Mouse (Mus musculus): ENCODE data around the gene Gpr137. TPM values are rescaled to one million over a fixed set of nuclear protein-coding genes. Genes with fewer than 3 reads are reported as not detected.
A peak's percentile ranks its signal among the peaks of the same experiment; 100 is the strongest.

Gpr137 gene
- total RNA-seq, 2 experiments from 2014 or later, result 100.0 to 105 TPM

DNA sequence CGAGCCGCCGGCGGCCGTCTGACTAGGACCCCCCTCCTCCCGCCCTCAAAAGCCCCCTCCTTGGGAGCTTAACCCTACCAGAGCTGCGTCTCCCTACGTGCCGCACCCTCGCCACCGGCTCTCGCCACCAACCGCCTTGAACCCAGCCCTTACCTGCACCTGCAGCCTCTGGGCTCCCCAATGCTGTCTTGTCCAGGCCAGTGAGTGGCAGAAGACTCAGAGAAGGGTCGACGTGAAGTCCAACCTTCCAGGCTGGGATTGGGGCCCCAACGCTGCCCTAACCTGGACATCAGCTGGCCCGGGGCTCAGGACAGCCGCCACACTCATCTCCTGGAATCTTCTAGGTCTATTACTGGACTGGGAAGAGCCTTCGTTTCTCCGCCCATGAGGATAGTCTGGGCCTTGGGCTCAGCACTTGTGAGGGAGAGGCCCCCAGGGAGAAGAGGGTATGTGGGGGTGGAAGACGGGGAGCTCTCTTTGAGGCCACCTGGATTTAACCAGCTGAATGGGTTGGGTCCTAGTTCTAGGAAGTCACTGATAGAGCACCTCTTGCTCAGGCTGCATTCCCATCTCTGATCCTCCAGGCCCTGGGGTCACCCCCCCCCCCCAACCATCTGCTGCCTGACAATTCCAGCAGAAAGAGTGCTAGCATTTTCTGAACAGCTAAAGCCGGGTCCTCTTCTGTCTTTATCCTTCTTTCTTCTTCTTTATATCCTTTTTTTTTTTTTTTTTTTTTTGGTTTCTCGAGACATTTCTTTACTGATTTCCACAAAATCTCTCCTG, 7.9 kb downstream of the Gpr137 start, which contains the start of gene Kcnk4:
Kcnk4 (minus strand) TSS at position 321 of the 783 bp plus-strand sequence.
- peak within 1 kb of the TSS; percentile 85 for H3K27ac ChIP-seq

DNA sequence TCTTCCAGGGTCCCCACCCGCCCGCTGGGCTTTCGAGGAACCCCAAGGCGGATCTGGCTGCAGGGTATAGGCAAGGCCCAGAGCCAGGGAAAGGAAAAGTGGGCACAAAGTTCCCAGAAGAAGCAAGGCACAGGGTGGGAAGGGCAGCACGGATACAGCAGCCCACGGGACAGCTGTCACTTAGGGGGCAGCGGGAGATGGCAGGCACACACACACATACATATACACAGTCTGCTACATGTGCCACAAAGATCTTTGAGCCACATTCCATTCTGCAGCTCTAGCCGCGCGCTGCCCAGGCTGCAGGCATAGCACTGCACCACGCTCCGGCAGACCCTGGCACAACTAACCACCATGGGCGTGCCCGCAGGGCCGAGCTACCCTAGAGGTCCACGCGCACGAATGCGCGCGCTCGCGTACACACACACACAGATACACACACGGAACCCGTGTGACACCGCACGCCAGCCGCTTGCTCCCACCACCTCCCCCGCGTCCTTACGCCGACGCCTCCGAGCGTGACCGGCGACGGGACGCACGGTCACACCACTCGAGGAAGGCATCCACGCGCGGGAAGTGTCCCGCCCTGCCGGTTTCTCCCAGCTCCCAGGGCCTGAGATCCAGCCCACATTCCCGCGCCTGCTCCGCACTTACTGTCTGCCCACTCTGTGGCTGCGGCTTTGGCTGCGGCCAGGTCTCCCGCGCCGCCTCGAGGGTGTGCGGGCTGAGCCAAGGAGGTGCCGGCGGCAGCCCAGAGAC, 8.7 kb downstream of the Gpr137 start:
- no peak for TF ChIP-seq CTCF (conservative IDR thresholded peaks at IDR 0.05)
- no peak for DNase-seq (ENCODE audit: low spot score in 2 of 2)
- peak overlapping the region; percentile 85 for H3K27ac ChIP-seq

More for the DNA sequence above, 7.9 kb downstream of the Gpr137 start, which contains the start of gene Kcnk4:
- DNase-seq (ENCODE audit: low spot score in 2 of 2), result no peak
- TF ChIP-seq CTCF (conservative IDR thresholded peaks at IDR 0.05), result no peak
- peak within 1 kb of the TSS; percentile 64 for H3K4me3 ChIP-seq

DNA sequence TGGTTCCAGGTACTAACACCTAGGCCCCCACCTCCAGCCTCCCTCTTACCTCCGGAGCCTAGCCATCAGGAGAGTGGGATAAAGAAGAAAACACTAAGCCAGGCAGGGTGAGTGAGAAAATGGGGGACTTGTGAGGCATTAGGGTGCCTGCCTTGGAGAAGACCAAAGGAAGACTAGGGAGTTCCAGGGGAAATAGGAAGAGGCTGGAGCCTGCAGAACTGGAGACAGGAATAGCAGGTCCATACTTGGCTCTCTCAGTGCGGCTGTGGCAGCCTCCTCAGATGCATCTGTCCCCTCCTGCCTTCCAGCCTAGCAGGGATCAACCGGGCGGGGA, 9.2 kb downstream of the Gpr137 start:
- no peak for TF ChIP-seq CTCF (conservative IDR thresholded peaks at IDR 0.05)
- peak overlapping the region; percentile 85 for H3K27ac ChIP-seq
- H3K4me3 ChIP-seq, result peak overlapping the region; percentile 64
- no peak for DNase-seq (ENCODE audit: low spot score in 2 of 2)

More for the DNA sequence above, 8.7 kb downstream of the Gpr137 start:
- peak overlapping the region; percentile 64 for H3K4me3 ChIP-seq

DNA sequence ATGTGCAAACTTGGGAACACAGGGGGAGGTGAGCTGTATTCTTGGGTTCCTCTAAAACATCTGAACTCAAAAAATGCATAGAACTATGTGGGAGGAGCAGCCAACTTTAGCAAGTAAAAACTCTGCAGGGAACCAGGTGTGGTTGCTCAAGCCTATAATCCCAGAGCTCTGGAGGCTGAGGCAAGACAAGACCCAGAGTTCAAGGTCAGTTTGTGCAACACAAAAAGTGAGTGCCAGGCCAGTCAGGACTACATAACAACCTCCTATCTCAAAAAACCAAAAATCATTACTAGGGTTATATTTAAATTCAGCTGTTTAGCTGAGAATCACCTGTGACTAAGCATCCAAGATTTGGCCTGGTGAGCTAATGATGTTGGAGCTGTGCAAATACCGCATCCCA, 10.3 kb downstream of the Gpr137 start:
- no peak overlapping the region for H3K27ac ChIP-seq
- TF ChIP-seq CTCF (conservative IDR thresholded peaks at IDR 0.05), result no peak
- no peak for DNase-seq (ENCODE audit: low spot score in 2 of 2)
- H3K4me3 ChIP-seq, result no peak overlapping the region

DNA sequence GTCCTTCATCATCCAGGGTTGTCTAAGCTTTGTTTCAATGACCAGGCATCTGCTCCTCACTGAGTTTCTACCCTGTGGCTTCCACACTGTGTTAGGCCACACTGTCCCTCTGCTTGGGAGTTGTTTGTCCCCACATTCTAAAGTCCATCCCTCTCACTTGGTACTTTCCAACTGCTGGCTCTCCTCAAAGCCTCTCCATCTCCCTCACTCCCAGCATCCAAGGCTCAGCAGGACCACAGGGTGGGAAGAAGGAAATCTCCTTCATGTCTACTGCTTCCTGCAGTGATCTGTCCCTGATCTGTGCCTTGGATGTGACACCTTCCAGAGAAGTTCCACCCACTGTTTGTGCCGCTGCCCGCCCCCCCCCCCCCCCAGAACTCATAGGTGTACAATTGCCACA, 11.3 kb downstream of the Gpr137 start:
- TF ChIP-seq CTCF (conservative IDR thresholded peaks at IDR 0.05), result no peak
- no peak overlapping the region for H3K27ac ChIP-seq
- no peak for DNase-seq (ENCODE audit: low spot score in 2 of 2)
- no peak overlapping the region for H3K4me3 ChIP-seq

DNA sequence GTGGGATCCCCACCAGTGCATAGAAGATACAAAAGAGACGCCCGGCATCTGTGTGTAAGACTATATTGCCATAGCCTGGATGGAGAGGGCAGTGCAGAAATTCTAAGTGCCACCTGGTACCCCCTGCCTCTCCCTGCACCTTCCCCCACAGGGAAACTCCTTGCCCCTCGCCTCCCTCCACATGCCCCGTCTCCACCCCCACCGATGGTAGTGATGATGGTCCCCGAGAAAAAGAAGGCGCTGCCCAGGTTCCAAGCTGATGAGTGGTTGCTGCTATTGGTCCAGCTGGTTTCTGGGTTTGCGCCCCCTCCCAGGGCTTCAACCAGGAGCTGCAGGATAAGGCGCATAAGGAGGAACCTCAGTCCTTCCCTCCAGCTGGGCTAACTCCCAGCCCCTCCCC, 14.2 kb downstream of the Gpr137 start:
- no peak for TF ChIP-seq CTCF (conservative IDR thresholded peaks at IDR 0.05)
- no peak overlapping the region for H3K27ac ChIP-seq
- DNase-seq (ENCODE audit: low spot score in 2 of 2), result no peak
- no peak overlapping the region for H3K4me3 ChIP-seq

DNA sequence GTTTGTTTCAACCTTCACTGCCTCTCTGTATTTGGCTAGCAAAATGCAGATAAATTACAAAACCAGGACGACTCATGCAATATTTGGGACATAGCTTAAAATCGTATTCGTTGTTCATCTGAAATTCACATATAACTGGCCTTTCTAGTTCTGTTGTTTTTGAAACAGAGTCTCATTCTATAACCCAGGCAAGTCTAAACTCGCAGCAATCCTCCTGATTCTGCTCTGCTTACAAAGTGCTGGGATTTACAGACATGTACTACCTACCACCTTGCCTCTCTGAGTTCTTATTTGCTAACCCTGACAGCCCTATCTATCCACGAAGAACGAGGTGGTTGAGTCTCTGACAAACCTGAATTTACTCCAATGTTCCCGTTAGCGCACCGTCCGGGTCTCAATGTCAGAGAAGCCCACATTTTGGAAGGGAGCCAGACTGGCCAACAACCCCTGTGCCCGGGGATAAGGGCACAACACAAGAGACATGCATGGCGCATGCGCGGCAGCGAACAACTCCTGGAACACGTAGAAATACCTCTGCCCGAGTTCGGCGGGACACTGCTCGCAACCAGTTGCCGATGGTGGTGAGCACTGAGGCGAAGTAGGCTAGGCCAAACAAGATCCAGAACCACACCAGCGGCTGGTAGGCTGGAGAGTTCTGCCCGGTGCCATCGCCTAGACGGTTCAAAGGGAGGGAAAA, 15.6 kb downstream of the Gpr137 start:
- no peak for DNase-seq (ENCODE audit: low spot score in 2 of 2)
- no peak for TF ChIP-seq CTCF (conservative IDR thresholded peaks at IDR 0.05)
- Histone ChIP-seq H3K27ac (no peak overlapping the region), H3K4me3 (no peak overlapping the region)

DNA sequence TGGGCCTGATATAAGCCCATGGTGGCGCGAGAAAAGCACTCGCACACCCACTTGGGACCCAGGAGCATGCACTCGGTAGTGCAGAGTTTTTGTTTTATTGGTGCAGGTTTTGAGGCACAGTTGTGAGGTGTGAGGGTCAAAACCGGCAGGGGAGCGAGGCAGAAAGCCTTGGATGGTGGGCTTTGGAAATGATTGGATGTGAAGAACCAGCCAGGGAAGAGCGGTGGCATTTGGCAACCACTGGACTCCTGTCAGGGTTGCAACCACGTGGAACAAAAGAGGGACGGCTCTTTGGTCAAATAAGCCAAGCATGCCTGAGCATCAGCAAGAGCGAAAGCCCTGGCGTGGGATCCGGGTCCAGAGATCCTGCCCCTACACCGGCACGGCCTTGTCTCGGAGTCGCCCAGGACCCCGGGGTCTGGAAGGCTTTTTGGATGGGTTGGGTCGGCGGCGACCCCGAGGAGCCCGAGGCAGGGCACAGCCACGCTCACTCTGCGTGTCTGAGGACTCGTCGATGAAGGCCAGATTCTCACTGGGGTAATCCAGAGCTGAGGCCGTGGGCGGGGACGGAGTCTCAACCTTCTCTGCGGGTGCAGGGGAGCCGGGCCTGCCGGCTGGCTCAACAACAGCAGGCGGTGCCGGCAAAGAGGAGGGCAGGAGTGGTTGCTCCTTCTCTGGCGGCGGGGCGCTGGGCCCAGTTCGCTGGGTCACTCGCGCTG, 16.5 kb downstream of the Gpr137 start:
- Histone ChIP-seq H3K4me3 (no peak overlapping the region), H3K27ac (no peak overlapping the region)
- no peak for DNase-seq (ENCODE audit: low spot score in 2 of 2)
- TF ChIP-seq CTCF (conservative IDR thresholded peaks at IDR 0.05), result no peak

DNA sequence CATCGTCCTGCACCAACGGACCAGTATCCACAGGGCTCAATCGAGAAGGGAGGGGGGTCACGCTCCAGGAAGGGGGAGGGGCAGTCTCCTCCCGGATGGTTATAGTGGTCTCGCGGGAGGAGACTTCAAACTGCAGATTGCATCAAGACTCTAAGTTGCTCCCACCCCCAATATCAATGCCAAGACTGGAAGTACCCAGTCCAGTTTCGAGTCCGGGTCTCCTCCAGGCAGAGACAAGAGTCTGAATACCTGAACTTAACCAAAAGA, 17.0 kb downstream of the Gpr137 start, which contains the start of gene Catsperz:
Catsperz (minus strand) TSS at position 74 of the 267 bp plus-strand sequence.
- Histone ChIP-seq H3K27ac (no peak within 1 kb of the TSS), H3K4me3 (peak within 1 kb of the TSS; percentile 26)
- no peak for DNase-seq (ENCODE audit: low spot score in 2 of 2)
- no peak for TF ChIP-seq CTCF (conservative IDR thresholded peaks at IDR 0.05)

DNA sequence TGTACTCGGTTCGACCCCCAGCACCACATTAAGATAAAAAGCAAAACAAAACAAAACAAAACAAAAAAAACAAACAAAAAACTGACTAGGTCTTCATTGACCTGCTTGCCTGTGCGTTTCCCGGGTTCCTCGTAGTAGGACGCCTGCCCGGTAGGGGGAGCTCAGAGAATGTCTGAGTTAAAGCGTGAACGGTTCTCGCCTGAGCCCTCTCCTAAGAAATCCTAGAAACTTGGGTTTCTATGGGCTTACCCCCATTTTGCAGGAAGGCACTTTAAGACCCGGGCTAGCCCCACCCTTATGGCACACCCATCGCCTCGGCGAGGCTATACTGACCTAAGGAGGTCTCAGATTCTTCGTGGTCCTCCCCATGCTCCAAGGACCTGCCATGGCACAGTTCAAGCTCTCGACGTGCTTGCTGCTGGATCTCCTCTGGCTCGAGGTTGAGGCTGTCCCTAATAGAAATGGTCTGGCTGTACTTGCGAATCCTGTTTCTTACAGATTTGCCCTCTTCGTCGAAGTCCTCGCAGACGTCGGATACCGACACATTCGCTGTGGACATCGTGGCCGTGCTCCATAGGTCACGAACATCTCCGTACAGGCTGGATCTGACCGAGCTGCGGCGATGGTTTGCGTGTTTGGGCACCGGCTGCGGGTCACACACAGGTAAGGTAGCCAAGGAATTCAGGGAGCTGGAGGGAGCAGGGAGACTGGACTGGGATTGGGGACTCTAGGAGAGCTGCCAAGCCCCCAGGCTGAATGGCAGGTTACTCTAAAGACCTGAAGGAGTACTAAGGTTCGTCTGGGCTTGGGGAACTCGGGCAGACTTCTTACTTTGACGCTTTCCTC, 17.6 kb downstream of the Gpr137 start:
- H3K27ac ChIP-seq, result no peak overlapping the region
- peak; percentile 96 for TF ChIP-seq CTCF (conservative IDR thresholded peaks at IDR 0.05)
- H3K4me3 ChIP-seq, result peak overlapping the region; percentile 26
- DNase-seq (ENCODE audit: low spot score in 2 of 2), result peak; percentile 83 to 91

DNA sequence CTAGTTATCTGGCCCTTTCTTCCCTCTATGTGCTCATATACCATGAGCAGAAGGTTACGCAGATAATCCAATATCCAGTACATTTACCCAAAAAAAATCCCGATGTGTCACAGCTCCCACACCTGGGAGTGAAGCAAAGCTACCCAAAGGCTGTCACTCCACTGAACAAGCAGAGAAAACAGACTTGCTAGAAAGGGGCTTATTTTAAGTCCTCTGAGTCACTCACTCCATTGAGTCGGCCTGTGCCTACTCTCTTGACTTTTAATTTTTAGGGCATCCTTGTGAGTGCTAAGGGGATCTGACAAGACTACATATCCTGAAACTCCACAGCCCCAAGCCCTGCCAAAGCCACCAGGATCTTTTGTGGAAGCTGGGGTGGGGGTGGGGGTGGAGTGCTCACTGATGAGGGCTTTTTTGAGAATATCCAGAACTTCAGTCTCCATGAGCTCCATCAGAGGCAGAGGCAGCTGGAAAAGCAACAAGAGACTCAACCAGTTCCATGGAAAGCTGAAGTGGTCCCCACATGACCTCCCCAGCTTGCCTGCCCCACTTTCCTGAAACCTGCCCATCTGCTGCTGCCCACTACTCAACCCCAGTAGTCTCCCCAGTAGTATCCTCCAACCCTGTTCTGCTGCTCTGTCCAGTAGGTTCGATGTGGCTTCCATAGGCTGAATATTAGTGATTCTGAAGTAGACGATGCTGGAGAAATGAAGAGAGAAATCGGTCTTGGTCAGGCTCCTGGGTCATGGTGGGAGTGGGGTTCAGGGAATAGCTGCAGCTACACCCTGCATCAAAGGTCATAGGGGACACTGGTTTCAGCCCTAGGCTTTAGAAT, 19.2 kb downstream of the Gpr137 start:
- TF ChIP-seq CTCF (conservative IDR thresholded peaks at IDR 0.05), result no peak
- H3K27ac ChIP-seq, result peak overlapping the region; percentile 97
- H3K4me3 ChIP-seq, result peak overlapping the region; percentile 84; the same call in 1 of the 2 replicates
- DNase-seq (ENCODE audit: low spot score in 2 of 2), result no peak
